Mouse (Mus musculus): ENCODE results near the gene Ifna4.

The Ifna4 gene

GRCm38 (mm10) chr4:88867366-88867925, 25.8 kb downstream of the Ifna4 start:
- peak; percentile 66 to 87 for DNase-seq

GRCm38 (mm10) chr4:88867926-88868911, 26.6 kb downstream of the Ifna4 start:
- DNase-seq, result peak; percentile 17 to 18

- peak; percentile 37 to 43 for DNase-seq
Measured at GRCm38 (mm10) chr4:88872691-88873090, 31.0 kb downstream of the Ifna4 start.

- DNase-seq, result no peak
Measured at GRCm38 (mm10) chr4:88875435-88876095, 33.9 kb downstream of the Ifna4 start.

GRCm38 (mm10) chr4:88876520-88876919, 34.9 kb downstream of the Ifna4 start:
- no peak for DNase-seq

- DNase-seq, result peak; percentile 26 to 36
Measured at GRCm38 (mm10) chr4:88878246-88878645, 36.6 kb downstream of the Ifna4 start.

GRCm38 (mm10) chr4:88878772-88879171, 37.1 kb downstream of the Ifna4 start:
- DNase-seq, result peak in 1 of 2 experiments; percentile 29

- DNase-seq, result no peak
Measured at GRCm38 (mm10) chr4:88880101-88880500, 38.4 kb downstream of the Ifna4 start, which contains the start of gene Ifne. TSS of gene Ifne (minus strand) at chr4:88880201.

- DNase-seq, result no peak
Measured at GRCm38 (mm10) chr4:88888236-88888635, 46.6 kb downstream of the Ifna4 start.
